Mouse (Mus musculus) heart, adult 11 months (tissue): ENCODE data around the gene Madd.

Source experiments
- DNase-seq: peaks from one replicate; pipeline ENCODE4 v3.0.0; 2022

The Madd gene

DNA sequence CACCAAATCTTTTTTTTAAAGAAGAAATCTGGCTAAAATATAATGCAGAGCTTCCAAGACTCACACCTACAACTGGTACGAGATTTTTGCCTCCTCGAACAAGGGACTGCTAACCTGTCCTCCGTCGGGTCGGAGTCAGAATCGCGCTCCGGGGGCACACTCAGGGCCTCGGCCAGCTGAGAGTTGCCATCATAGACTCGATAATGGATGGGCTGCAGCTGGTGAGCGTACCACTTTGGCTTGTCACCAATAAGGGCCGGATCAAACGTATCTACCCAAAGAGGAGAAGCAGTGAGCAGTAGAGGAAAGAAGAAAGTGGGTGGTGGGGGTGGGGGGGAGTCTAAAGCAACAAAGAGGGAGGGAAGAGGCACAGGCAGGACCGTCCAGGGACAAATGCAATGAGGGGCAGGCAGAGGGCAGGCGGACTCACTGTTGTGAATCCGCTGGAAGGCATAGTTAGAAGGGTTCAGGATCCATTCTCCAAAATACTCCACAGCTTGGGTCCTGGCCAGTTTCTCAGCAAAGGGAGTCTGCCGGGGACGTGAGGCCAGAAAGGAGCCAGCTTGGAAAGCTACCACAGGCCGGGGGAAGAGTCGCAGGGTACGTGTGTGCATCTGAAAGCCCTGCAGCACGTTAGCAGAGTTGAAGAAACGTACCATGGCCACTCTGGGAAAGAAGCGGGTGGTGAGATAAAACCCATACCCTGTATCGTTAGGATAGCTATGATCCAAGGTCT, 13.9 kb downstream of the Madd start:
- DNase-seq = no peak

- DNase-seq = no peak
Observed at GRCm38 (mm10) chr2:91167629-91168028, 16.0 kb downstream of the Madd start.

DNA sequence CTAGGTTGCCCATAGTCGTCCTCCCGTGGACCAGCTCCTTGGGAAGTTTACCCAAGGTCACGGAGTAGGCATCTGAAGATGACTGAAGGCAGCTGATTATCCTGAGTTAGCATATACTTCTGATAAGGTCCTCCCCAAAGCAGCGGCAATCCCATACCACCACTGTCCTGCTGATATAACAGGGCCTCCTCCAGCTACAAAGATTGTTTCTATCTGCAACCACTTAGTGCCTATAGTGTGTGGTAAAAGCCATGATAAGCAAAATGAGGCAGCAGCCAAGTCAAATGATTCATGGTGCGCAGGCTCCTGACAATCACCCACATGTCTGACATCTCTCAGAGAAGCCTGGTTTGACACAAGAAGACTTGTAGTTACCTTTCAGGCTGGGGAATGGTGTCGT, 18.6 kb downstream of the Madd start:
- no peak for DNase-seq

GRCm38 (mm10) chr2:91163532-91163931, 20.1 kb downstream of the Madd start:
- DNase-seq = no peak

- DNase-seq = no peak
Observed at GRCm38 (mm10) chr2:91162952-91163351, 20.7 kb downstream of the Madd start.

GRCm38 (mm10) chr2:91160591-91160990, 23.0 kb downstream of the Madd start:
- DNase-seq = no peak

DNA sequence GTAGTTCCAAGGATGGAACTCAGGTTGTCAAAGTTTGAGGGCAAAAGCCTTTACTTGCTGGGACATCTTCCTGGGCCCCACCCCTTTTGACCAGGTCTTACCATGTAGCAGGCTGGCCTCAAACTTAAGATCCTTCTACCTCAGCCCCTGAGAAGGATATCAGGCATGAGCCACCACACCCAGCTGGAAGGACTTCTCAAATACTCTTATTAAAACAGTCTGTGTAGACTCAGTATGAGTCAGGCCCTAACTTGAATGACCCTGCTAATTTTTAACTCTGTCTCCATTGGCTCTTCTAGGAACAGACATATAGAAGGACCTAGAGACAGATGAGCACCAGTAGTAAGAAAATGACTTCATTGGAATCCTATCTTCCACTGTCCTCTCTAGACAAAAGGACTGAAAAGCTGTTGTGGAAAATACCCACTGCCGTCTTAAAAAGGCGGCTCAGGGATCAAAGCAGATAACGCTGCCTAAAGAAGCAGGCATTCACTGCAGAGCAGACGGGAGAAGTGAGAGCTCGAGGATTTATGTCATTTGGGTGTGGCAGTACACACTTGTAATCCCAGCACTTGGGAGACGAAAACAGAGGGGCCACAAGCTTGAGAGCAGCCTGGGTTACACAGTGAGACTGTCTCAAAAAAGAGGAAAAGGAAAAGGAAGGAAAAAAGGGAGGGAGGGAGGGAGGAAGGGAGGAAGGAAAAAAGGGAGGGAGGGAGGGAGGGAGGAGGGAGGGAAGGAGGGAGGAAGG, 26.5 kb downstream of the Madd start:
- DNase-seq = no peak

- DNase-seq = no peak
Observed at GRCm38 (mm10) chr2:91154091-91154490, 29.5 kb downstream of the Madd start.

DNA sequence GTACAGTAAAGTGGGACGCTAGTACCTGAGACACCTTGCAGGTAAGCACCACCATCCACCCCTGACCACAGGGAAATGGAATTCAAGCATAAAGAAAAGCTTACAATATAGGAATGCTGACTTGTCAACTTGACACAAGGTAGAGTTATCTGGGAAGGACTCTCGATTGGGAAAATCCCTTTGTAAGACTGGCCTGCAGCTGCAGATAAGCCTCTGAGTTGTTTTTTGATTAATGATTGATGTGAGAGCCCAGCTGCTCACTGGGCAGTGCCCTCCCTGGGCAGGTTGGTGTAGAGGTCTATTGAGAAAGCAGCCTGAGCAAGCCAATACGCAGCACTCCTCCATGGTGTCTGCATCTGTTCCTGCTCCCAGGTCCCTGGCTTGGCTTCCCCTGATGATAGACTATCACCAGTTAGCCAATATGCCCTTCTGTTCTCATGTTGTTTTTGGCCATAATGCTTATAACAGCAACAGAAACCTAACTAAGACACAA, 30.7 kb downstream of the Madd start:
- DNase-seq = no peak

GRCm38 (mm10) chr2:91151331-91151730, 32.3 kb downstream of the Madd start:
- DNase-seq = no peak

GRCm38 (mm10) chr2:91148101-91148500, 35.5 kb downstream of the Madd start:
- no peak for DNase-seq

GRCm38 (mm10) chr2:91143401-91143800, 40.2 kb downstream of the Madd start:
- peak; percentile 86 for DNase-seq

GRCm38 (mm10) chr2:91142920-91143319, 40.7 kb downstream of the Madd start:
- DNase-seq = peak; percentile 88

- DNase-seq = peak; percentile 86
Observed at GRCm38 (mm10) chr2:91139764-91140163, 43.9 kb downstream of the Madd start.

DNA sequence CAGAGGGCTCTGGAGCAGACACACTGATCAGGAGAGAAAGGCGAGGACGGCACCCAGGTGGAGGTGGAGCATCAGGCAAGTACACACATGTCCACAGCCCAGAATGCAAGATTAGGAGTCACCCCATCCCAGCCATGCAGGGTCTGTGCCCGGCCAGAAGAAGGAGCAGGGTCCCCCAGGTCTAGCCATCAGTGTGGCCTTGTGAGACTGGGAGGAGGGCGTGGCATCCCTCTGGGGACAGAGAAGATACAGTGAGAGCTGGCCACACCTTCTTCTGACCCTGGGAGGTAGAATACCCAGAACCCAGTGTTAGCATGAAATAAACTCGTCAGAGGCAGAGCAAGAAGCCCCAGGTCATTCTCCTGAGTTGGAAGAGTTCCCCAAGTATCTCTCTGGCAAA, 44.3 kb downstream of the Madd start:
- DNase-seq = peak; percentile 91

DNA sequence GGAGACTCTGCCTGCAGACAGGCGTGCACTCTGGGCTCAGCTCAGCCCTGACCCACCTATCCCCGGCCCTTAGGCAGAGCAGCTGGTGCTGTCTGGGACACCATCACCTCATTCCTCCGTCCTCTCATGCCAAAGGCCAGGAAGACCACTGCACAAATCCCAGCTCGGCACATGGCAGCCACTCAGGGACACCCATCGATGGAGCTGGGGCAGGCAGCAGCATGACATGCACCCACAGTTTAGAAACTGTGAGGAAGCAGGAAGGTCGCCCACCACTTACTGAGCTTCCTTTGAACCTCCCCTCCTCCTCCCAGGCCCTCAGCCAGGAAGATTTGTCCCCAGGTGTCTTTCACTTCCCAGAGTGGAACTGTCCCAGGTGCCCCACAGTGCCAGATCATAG, 46.2 kb downstream of the Madd start:
- DNase-seq = peak; percentile 89

GRCm38 (mm10) chr2:91136513-91137412, 46.9 kb downstream of the Madd start:
- DNase-seq = peak; percentile 86

DNA sequence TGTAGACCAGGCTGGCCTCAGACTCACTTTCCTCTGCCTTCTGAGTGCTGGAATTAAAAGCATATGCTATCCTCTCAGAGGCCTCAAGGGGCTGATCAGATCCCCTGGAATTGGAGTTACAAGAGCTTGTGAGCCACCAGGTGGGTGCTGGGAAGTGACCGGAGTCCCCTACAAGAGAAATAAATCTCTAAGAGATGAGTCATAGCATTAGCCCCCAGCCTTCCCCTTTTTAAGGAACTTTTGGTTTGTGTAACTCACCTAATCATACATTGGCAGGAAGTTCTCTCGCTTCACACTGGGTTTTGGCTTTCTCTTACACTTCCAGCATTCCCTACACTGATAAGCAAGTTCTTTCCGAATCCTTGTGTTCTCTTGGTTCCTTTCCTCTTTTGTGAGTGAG, 51.6 kb downstream of the Madd start:
- peak; percentile 54 for DNase-seq

- peak; percentile 90 for DNase-seq
Observed at GRCm38 (mm10) chr2:91131251-91131650, 52.4 kb downstream of the Madd start.

DNA sequence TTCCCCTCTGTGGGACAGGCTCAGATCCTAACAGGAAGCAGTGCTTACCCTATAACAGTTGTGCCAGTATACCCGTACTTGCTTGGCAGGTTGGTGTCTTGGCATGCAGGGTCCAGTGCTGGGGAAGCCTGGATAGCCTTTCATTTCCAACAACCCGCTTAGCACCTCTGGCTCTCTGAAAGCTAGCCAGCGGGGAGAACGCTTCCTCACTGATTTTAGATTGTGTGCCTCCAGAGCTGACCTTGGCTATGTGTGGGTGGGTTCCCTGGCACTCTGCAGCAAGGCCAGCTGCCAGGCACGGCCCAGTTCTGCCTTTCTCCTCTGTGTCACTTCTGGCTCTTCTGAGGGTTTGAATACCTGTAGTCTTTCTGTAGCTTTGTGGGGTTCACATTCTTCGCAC, 53.5 kb downstream of the Madd start:
- DNase-seq = peak; percentile 98

GRCm38 (mm10) chr2:91128761-91129160, 54.9 kb downstream of the Madd start:
- DNase-seq = peak; percentile 74

- peak; percentile 82 for DNase-seq
Observed at GRCm38 (mm10) chr2:91125101-91125500, 58.5 kb downstream of the Madd start.

DNA sequence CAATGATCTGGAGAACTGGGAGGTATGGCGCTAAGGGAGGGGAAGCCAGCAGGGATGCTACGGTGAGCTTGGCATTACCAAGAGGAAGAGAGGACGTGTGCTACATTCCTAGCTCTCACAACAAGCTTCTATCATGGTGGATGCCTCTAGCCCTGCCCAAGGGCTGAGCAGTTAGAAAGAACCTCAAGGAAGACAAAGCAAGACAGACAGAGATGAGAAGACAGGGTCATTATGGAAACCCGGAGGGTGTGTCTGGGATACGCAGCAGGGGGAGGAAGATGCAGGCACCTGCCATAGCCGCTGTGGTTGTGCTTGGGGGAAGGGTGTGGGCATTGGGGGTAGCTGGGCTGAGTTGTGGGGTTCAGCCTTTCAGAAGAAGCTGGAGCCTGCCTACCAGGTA, 60.1 kb downstream of the Madd start:
- DNase-seq = no peak
